Mouse (Mus musculus) liver, embryonic 13.5 days (tissue): ENCODE data around the gene Rpp30. TPM values are rescaled to one million over a fixed set of nuclear protein-coding genes. Genes with fewer than 3 reads are reported as not detected.

ENCODE experiments used
- ATAC-seq: fragments of 200-750 bp; cut with Nextera tagmentation; 2 replicates; pipeline ENCODE4 v1.8.0; 2017; ENCODE audit warnings: low read depth, mild to moderate bottlenecking, moderate number of reproducible peaks, moderate library complexity
- DNase-seq: peaks from one replicate; pipeline ENCODE4 v3.0.0; 2022
- H3K27ac ChIP-seq: fragments of 300-500 bp; sonication (generic); 2 replicates; pipeline ENCODE4 v1.5.1; 2015; ENCODE audit warnings: moderate library complexity, mild to moderate bottlenecking, inconsistent platforms
- H3K27me3 ChIP-seq: fragments of 300-500 bp; sonication (generic); 2 replicates; pipeline ENCODE4 v1.6.1; 2015; ENCODE audit warnings: mild to moderate bottlenecking, inconsistent platforms
- H3K36me3 ChIP-seq: fragments of 300-500 bp; sonication (generic); 2 replicates; pipeline ENCODE4 v1.6.1; 2015; ENCODE audit warnings: mild to moderate bottlenecking, inconsistent platforms
- H3K4me1 ChIP-seq: fragments of 300-500 bp; sonication (generic); replicated peaks from 2 replicates; pipeline ENCODE4 v1.6.1; 2015; ENCODE audit warnings: inconsistent platforms
- H3K4me2 ChIP-seq: fragments of 300-500 bp; sonication (generic); 2 replicates; pipeline ENCODE4 v1.6.1; 2015; ENCODE audit warnings: inconsistent platforms, mild to moderate bottlenecking, moderate library complexity
- H3K4me3 ChIP-seq: fragments of 300-500 bp; sonication (generic); replicated peaks from 2 replicates; pipeline ENCODE4 v1.5.1; 2015; ENCODE audit warnings: mild to moderate bottlenecking, inconsistent platforms
- H3K9ac ChIP-seq: fragments of 300-500 bp; sonication (generic); 2 replicates; pipeline ENCODE4 v1.6.1; 2015; ENCODE audit warnings: mild to moderate bottlenecking, inconsistent platforms
- H3K9me3 ChIP-seq: fragments of 300-500 bp; sonication (generic); replicated peaks from 2 replicates; pipeline ENCODE4 v1.6.1; 2016; ENCODE audit warnings: inconsistent platforms
- WGBS: fragments of 180-500 bp; shearing (Covaris S2); methylation state at CpG from one replicate; pipeline ENCODE4 v1.1.7; 2015; ENCODE audit not compliant: insufficient replicate concordance; 5-methylcytosine and 5-hydroxymethylcytosine counted together
- polyA plus RNA-seq: library from polyadenylated mRNA; unstranded; fragments of >200 nt; fragmentation: Nextera tagmentation; extraction: Ambion mirVana; gene quantifications from 2 replicates; pipeline ENCODE4 v1.2.1, GENCODE M21; 2015

Gene Rpp30
- polyA plus RNA-seq: 63.4 and 71.9 TPM in 2 replicates

- ATAC-seq: peak; percentile 93
- Histone ChIP-seq H3K27me3 (0 out of 2 replicates have a peak, but pooled peaks cover 3% of the 10 kb centered on the region), H3K4me2 (peak within 1 kb of the TSS; percentile 80), H3K9me3 (no peaks in the 10 kb centered on the region), H3K9ac (peak within 1 kb of the TSS; percentile 86), H3K36me3 (peaks cover 11% of the 10 kb centered on the region), H3K4me3 (peak within 1 kb of the TSS; percentile 85), H3K27ac (peak within 1 kb of the TSS; percentile 54), H3K4me1 (peaks cover 16% of the 10 kb centered on the region)
- DNase-seq: peak; percentile 81
- WGBS: 2% methylated on average over 34 of the region's 34 CpGs
Observed at GRCm38 (mm10) chr19:36083262-36084225, at the start of gene Rpp30. Gene Rpp30, plus strand, starts transcription at chr19:36083716.

- WGBS: 67% methylated on average over 7 of the region's 7 CpGs
- H3K4me3 ChIP-seq: no peak overlapping the region
Observed at GRCm38 (mm10) chr19:36046046-36046445, 37.5 kb upstream of the Rpp30 start.

GRCm38 (mm10) chr19:36056502-36057221 is 26.9 kb upstream of the Rpp30 start:
- ATAC-seq (no peak), DNase-seq (no peak)
- Histone ChIP-seq H3K9me3 (no peaks in the 10 kb centered on the region), H3K4me3 (peak overlapping the region; percentile 55), H3K27me3 (peaks cover 53% of the 10 kb centered on the region), H3K4me1 (no peaks in the 10 kb centered on the region), H3K27ac (no peak overlapping the region), H3K36me3 (no peaks in the 10 kb centered on the region), H3K4me2 (peak overlapping the region; percentile 70), H3K9ac (no peak overlapping the region)
- 9% methylated on average over 49 of the region's 49 CpGs for WGBS

More at GRCm38 (mm10) chr19:36046046-36046445, 37.5 kb upstream of the Rpp30 start:
- Histone ChIP-seq H3K36me3 (no peaks in the 10 kb centered on the region), H3K9me3 (no peaks in the 10 kb centered on the region), H3K27me3 (no peaks in the 10 kb centered on the region), H3K4me2 (no peak overlapping the region), H3K27ac (no peak overlapping the region), H3K9ac (no peak overlapping the region), H3K4me1 (no peaks in the 10 kb centered on the region)
- no peak for DNase-seq
- no peak for ATAC-seq

- H3K27me3 ChIP-seq: peaks cover 53% of the 10 kb centered on the region
- ATAC-seq: no peak
- no peak within 1 kb of the TSS; the same call in 1 of the 2 replicates for H3K9ac ChIP-seq
Observed at GRCm38 (mm10) chr19:36057231-36057811, 26.2 kb upstream of the Rpp30 start, which contains the start of gene Htr7. Gene Htr7, minus strand, starts transcription at chr19:36057507.

GRCm38 (mm10) chr19:36062801-36063529 is 20.6 kb upstream of the Rpp30 start:
- 56% methylated on average over 2 of the region's 2 CpGs for WGBS
- DNase-seq: no peak

More at GRCm38 (mm10) chr19:36057231-36057811, 26.2 kb upstream of the Rpp30 start, which contains the start of gene Htr7:
- Histone ChIP-seq H3K4me2 (peak within 1 kb of the TSS; percentile 70), H3K4me3 (peak within 1 kb of the TSS; percentile 55), H3K27ac (no peak within 1 kb of the TSS), H3K36me3 (no peaks in the 10 kb centered on the region), H3K9me3 (no peaks in the 10 kb centered on the region), H3K4me1 (no peaks in the 10 kb centered on the region)
- no peak for DNase-seq
- under 1% methylated on average over 85 of the region's 86 CpGs for WGBS

GRCm38 (mm10) chr19:36082606-36083261 is 782 bp upstream of the Rpp30 start:
- peak; percentile 62 for ATAC-seq
- Histone ChIP-seq H3K36me3 (peaks cover 3% of the 10 kb centered on the region; the same call in 1 of the 2 replicates), H3K4me3 (peak overlapping the region; percentile 85), H3K27me3 (0 out of 2 replicates have a peak, but pooled peaks cover 3% of the 10 kb centered on the region), H3K9me3 (no peaks in the 10 kb centered on the region), H3K4me2 (peak overlapping the region; percentile 80), H3K4me1 (peaks cover 16% of the 10 kb centered on the region), H3K9ac (peak overlapping the region; percentile 52), H3K27ac (peak overlapping the region; percentile 43)
- WGBS: 42% methylated on average over 7 of the region's 7 CpGs
- peak; percentile 24 for DNase-seq

More at GRCm38 (mm10) chr19:36062801-36063529, 20.6 kb upstream of the Rpp30 start:
- ATAC-seq: no peak
- Histone ChIP-seq H3K27me3 (peaks cover 19% of the 10 kb centered on the region), H3K4me3 (no peak overlapping the region), H3K4me1 (no peaks in the 10 kb centered on the region), H3K27ac (no peak overlapping the region), H3K9ac (no peak overlapping the region), H3K9me3 (no peaks in the 10 kb centered on the region), H3K4me2 (no peak overlapping the region), H3K36me3 (no peaks in the 10 kb centered on the region)

DNA sequence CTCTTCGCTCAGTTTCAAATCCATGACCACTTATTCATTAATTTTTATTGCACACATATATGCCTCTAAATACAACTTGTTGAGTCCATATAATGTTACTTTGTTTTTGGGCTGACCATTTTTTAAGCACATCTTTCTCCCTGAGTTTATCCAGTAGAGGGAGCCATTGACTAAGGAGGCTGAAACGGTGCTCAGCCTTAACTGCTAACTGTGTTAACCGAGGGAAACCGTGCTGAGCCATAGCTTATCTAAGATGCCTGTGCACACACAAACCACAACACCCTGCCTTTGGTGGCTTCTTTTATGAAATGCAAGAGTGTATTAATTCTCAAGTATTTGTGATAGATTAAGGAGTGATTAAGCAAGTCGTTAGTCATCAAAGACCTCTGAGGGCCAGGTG is 7.3 kb downstream of the Rpp30 start:
- Histone ChIP-seq H3K4me2 (no peak overlapping the region), H3K27me3 (no peaks in the 10 kb centered on the region), H3K27ac (no peak overlapping the region), H3K4me1 (no peaks in the 10 kb centered on the region), H3K9ac (no peak overlapping the region), H3K36me3 (peaks cover 57% of the 10 kb centered on the region), H3K4me3 (no peak overlapping the region), H3K9me3 (no peaks in the 10 kb centered on the region)
- WGBS: 19% methylated on average over 5 of the region's 5 CpGs
- ATAC-seq (peak; percentile 61), DNase-seq (no peak)

GRCm38 (mm10) chr19:36097194-36097593 is 13.7 kb downstream of the Rpp30 start:
- H3K4me1 ChIP-seq: no peaks in the 10 kb centered on the region
- H3K36me3 ChIP-seq: peaks cover 65% of the 10 kb centered on the region
- H3K27ac ChIP-seq: no peak overlapping the region
- H3K9me3 ChIP-seq: no peaks in the 10 kb centered on the region
- DNase-seq: no peak
- 69% methylated on average over 3 of the region's 3 CpGs for WGBS
- no peak overlapping the region for H3K9ac ChIP-seq
- no peak overlapping the region for H3K4me2 ChIP-seq
- H3K4me3 ChIP-seq: no peak overlapping the region
- no peaks in the 10 kb centered on the region for H3K27me3 ChIP-seq
- no peak for ATAC-seq

DNA sequence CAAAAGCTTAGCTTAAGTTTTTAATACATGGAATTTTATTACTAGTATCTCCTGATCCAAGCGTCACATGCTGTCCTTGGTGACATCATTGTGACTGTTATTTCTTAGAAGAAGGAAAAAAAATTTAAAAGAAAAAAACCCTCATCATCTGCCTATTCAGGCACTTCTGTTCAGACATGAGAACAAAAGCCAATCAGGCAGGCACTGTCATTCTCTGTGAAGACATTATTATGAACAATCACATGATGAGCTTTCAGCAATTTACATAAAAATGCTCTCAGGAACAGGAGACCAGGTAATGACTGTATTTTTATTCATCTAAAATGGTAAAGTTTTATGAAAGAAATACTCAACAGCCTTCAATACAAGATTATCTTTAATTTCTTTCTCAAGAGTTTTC is 14.7 kb downstream of the Rpp30 start:
- peaks cover 67% of the 10 kb centered on the region for H3K36me3 ChIP-seq

GRCm38 (mm10) chr19:36098916-36099315 is 15.4 kb downstream of the Rpp30 start:
- WGBS: 86% methylated on average over 7 of the region's 7 CpGs
- no peaks in the 10 kb centered on the region for H3K4me1 ChIP-seq
- H3K27ac ChIP-seq: no peak overlapping the region
- no peak overlapping the region for H3K4me3 ChIP-seq
- H3K4me2 ChIP-seq: no peak overlapping the region
- no peak for ATAC-seq
- no peaks in the 10 kb centered on the region for H3K9me3 ChIP-seq
- H3K9ac ChIP-seq: no peak overlapping the region
- H3K27me3 ChIP-seq: no peaks in the 10 kb centered on the region
- no peak for DNase-seq
- H3K36me3 ChIP-seq: peaks cover 70% of the 10 kb centered on the region

More for the DNA sequence above, 14.7 kb downstream of the Rpp30 start:
- DNase-seq (no peak), ATAC-seq (no peak)
- no peaks in the 10 kb centered on the region for H3K27me3 ChIP-seq
- H3K9me3 ChIP-seq: no peaks in the 10 kb centered on the region
- no peak overlapping the region for H3K4me2 ChIP-seq
- H3K4me1 ChIP-seq: no peaks in the 10 kb centered on the region
- no peak overlapping the region for H3K27ac ChIP-seq
- WGBS: 73% methylated on average over 1 of the region's 1 CpGs
- no peak overlapping the region for H3K9ac ChIP-seq
- no peak overlapping the region for H3K4me3 ChIP-seq
